Mouse (Mus musculus) heart, embryonic 16.5 days (tissue): ENCODE measurements around the gene Gab2. TPM values are rescaled to one million over a fixed set of nuclear protein-coding genes. Genes with fewer than 3 reads are reported as not detected.

ENCODE experiments used
- ATAC-seq: fragments of 200-750 bp; cut with Nextera tagmentation; replicated peaks from 2 replicates; pipeline ENCODE4 v1.8.0; 2017; ENCODE audit warnings: moderate number of reproducible peaks; ENCODE audit not compliant: insufficient read depth, low FRiP score; ENCODE audit errors: extremely low read depth
- H3K27ac ChIP-seq: fragments of 300-500 bp; sonication (generic); 2 replicates; pipeline ENCODE4 v1.5.1; 2014; ENCODE audit warnings: mild to moderate bottlenecking, low read length, control low read depth, moderate library complexity
- H3K27me3 ChIP-seq: fragments of 300-500 bp; sonication (generic); 2 replicates; pipeline ENCODE4 v1.6.1; 2014; ENCODE audit warnings: low read length, mixed read lengths; ENCODE audit not compliant: control insufficient read depth, insufficient read depth
- H3K36me3 ChIP-seq: fragments of 300-500 bp; sonication (generic); 2 replicates; pipeline ENCODE4 v1.6.1; 2014; ENCODE audit not compliant: control insufficient read depth, insufficient read depth
- H3K4me1 ChIP-seq: fragments of 300-500 bp; sonication (generic); 2 replicates; pipeline ENCODE4 v1.6.1; 2014; ENCODE audit warnings: low read length, mixed read lengths; ENCODE audit not compliant: control insufficient read depth, insufficient read depth
- H3K4me2 ChIP-seq: fragments of 300-500 bp; sonication (generic); 2 replicates; pipeline ENCODE4 v1.6.1; 2014; ENCODE audit warnings: low read depth, mild to moderate bottlenecking, control low read depth, low read length
- H3K4me3 ChIP-seq: fragments of 300-500 bp; sonication (generic); 2 replicates; pipeline ENCODE4 v1.5.1; 2014; ENCODE audit warnings: mild to moderate bottlenecking, control low read depth, low read length
- H3K9ac ChIP-seq: fragments of 300-500 bp; sonication (generic); 2 replicates; pipeline ENCODE4 v1.6.1; 2014; ENCODE audit warnings: low read length, control low read depth
- H3K9me3 ChIP-seq: fragments of 300-500 bp; sonication (generic); replicated peaks from 2 replicates; pipeline ENCODE4 v1.6.1; 2016; ENCODE audit warnings: low read length; ENCODE audit not compliant: control insufficient read depth
- WGBS: fragments of 180-500 bp; shearing (Covaris S2); extraction: QIAGEN DNeasy Blood & Tissue Kit; methylation state at CpG from one replicate; pipeline ENCODE4 v1.1.7; 2014; 5-methylcytosine and 5-hydroxymethylcytosine counted together
- polyA plus RNA-seq: library from polyadenylated mRNA; unstranded; fragments of >200 nt; fragmentation: Nextera tagmentation; extraction: Ambion mirVana; gene quantifications from 2 replicates; pipeline ENCODE4 v1.2.1, GENCODE M21; 2015

The Gab2 gene
- polyA plus RNA-seq, 1 experiment from 2014 or later, result 6.6 TPM

DNA sequence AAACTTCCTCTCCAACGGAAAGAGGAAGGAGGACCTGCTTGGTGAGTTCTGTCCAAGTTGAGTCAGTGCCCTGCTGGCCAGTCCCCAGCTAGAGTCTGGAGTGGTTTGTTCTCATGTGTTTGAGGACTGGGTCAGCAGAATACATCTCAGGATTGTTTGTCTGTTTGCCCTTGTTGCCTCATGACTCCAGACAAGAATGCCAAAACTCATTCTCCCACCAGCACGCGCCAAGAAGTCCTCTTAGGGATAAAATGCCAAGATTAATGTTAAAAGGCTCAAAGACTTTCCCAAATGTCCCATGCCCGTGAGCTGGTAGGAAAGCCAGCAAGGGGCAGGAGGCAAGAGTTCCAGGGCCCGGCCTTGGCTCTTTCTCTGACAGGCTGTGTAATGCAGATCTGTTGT lies 275.5 kb downstream of the Gab2 start:
- H3K27ac ChIP-seq, result no peak overlapping the region
- no peak for ATAC-seq
- WGBS, result 71% methylated on average over 5 of the region's 5 CpGs
- H3K4me1 ChIP-seq, result peaks cover 14% of the 10 kb centered on the region
- no peaks in the 10 kb centered on the region for H3K27me3 ChIP-seq
- no peak overlapping the region for H3K9ac ChIP-seq
- no peak overlapping the region for H3K4me2 ChIP-seq
- no peaks in the 10 kb centered on the region for H3K36me3 ChIP-seq
- no peak overlapping the region for H3K4me3 ChIP-seq
- no peaks in the 10 kb centered on the region for H3K9me3 ChIP-seq

DNA sequence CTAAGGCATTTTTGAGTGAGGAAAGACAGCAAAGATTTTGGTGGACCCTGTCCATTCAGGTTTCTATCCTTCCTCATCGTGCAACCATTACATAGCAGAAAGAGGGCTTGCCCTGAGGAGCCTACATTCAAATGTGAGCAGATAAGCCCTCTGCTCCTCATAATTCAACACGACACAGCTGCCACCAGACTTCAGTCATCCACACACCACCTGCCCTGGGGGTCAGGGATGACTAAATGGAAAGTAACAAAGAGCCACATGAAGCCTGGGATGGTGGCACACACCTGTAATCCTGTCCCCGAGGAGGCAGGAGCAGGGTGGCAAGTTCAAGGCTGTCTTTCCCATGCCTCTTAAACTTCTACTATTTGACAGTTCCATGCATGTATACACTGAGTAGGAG lies 276.5 kb downstream of the Gab2 start:
- Histone ChIP-seq H3K9ac (no peak overlapping the region), H3K9me3 (no peaks in the 10 kb centered on the region), H3K4me2 (no peak overlapping the region), H3K36me3 (no peaks in the 10 kb centered on the region), H3K4me3 (no peak overlapping the region), H3K27ac (no peak overlapping the region), H3K27me3 (no peaks in the 10 kb centered on the region), H3K4me1 (peaks cover 14% of the 10 kb centered on the region)
- WGBS, result 77% methylated on average over 3 of the region's 3 CpGs
- ATAC-seq, result no peak

DNA sequence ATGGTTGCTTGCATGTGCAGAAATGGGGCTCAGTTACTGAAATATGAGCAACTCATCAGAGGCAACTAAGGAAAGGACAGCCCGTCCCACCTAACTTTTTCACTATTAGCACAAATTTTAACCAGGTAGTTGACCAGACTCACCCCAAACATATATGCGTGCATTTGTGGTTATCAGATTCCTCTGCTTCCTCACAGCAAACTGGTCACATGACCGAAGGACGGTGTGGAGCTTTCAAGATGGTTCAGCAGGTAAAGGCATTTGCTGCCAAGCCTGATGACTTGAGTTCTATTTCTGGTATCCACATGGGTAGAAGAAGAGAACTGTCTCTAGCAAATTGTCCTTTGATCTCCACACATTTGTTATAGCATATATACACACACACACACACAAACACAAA lies 277.0 kb downstream of the Gab2 start:
- no peak overlapping the region for H3K9ac ChIP-seq
- H3K27me3 ChIP-seq, result no peaks in the 10 kb centered on the region
- 82% methylated on average over 4 of the region's 4 CpGs for WGBS
- H3K36me3 ChIP-seq, result no peaks in the 10 kb centered on the region
- H3K4me2 ChIP-seq, result no peak overlapping the region
- H3K27ac ChIP-seq, result no peak overlapping the region
- peaks cover 14% of the 10 kb centered on the region for H3K4me1 ChIP-seq
- no peaks in the 10 kb centered on the region for H3K9me3 ChIP-seq
- no peak for ATAC-seq
- H3K4me3 ChIP-seq, result no peak overlapping the region

Other genes starting within 250 kb of the Gab2 start
- gene Nars2, start 130.1 kb upstream of the Gab2 start, polyA plus RNA-seq, result 20.9 and 22.0 TPM in 2 replicates